Mouse (Mus musculus) retina, postnatal 7 days (tissue): Measurements from ENCODE around the gene Ssu2.
A peak's percentile ranks its signal among the peaks of the same experiment; 100 is the strongest.

ENCODE experiments used
- DNase-seq: peaks from one replicate; pipeline ENCODE4 v3.0.0-alpha.2; 2012; ENCODE audit warnings: low read depth, low spot score

The Ssu2 gene

GRCm38 (mm10) chr6:112387947-112388346 lies at the start of gene Ssu2:
Gene Ssu2 (minus strand): TSS chr6:112388023.
- no peak for DNase-seq

- no peak for DNase-seq
Measured at GRCm38 (mm10) chr6:112426018-112426732, 38.4 kb upstream of the Ssu2 start.

GRCm38 (mm10) chr6:112423746-112424501 lies 36.1 kb upstream of the Ssu2 start:
- no peak for DNase-seq

GRCm38 (mm10) chr6:112420883-112421282 lies 33.1 kb upstream of the Ssu2 start:
- DNase-seq, result no peak

- DNase-seq, result no peak
Measured at GRCm38 (mm10) chr6:112419333-112419732, 31.5 kb upstream of the Ssu2 start.

- no peak for DNase-seq
Measured at GRCm38 (mm10) chr6:112404111-112404510, 16.3 kb upstream of the Ssu2 start.

GRCm38 (mm10) chr6:112401953-112402683 lies 14.3 kb upstream of the Ssu2 start:
- no peak for DNase-seq

GRCm38 (mm10) chr6:112397351-112397750 lies 9.5 kb upstream of the Ssu2 start:
- no peak for DNase-seq

GRCm38 (mm10) chr6:112396352-112396751 lies 8.5 kb upstream of the Ssu2 start:
- DNase-seq, result no peak

GRCm38 (mm10) chr6:112388385-112388784 lies 562 bp upstream of the Ssu2 start:
- no peak for DNase-seq

GRCm38 (mm10) chr6:112386260-112386659 lies 1.6 kb downstream of the Ssu2 start:
- DNase-seq, result no peak

GRCm38 (mm10) chr6:112382990-112383685 lies 4.7 kb downstream of the Ssu2 start:
- no peak for DNase-seq

- DNase-seq, result no peak
Measured at GRCm38 (mm10) chr6:112379054-112379453, 8.8 kb downstream of the Ssu2 start.

- DNase-seq, result no peak
Measured at GRCm38 (mm10) chr6:112375661-112376392, 12.0 kb downstream of the Ssu2 start.

GRCm38 (mm10) chr6:112373886-112374585 lies 13.8 kb downstream of the Ssu2 start:
- DNase-seq, result peak; percentile 25

- DNase-seq, result no peak
Measured at GRCm38 (mm10) chr6:112365294-112365693, 22.5 kb downstream of the Ssu2 start.

GRCm38 (mm10) chr6:112364581-112364980 lies 23.2 kb downstream of the Ssu2 start:
- DNase-seq, result peak; percentile 33

- DNase-seq, result peak; percentile 40
Measured at GRCm38 (mm10) chr6:112362349-112362958, 25.4 kb downstream of the Ssu2 start.

GRCm38 (mm10) chr6:112360676-112361075 lies 27.1 kb downstream of the Ssu2 start:
- no peak for DNase-seq

GRCm38 (mm10) chr6:112359341-112359740 lies 28.5 kb downstream of the Ssu2 start:
- DNase-seq, result no peak
